Mouse (Mus musculus): ENCODE results near the gene Rhebl1. TPM values are rescaled to one million over a fixed set of nuclear protein-coding genes. Genes with fewer than 3 reads are reported as not detected.

The Rhebl1 gene
- total and polyA plus RNA-seq, 3 experiments, result 11.1 to 25.1 (median 17.6) TPM

- peak; percentile 100 for DNase-seq (ENCODE audit: extremely low read depth)
- Histone ChIP-seq H3K4me2 (ENCODE audit: insufficient read depth, low read depth, poor library complexity, severe bottlenecking) (peak within 1 kb of the TSS; percentile 78), H3K27ac (ENCODE audit: insufficient read depth, low read depth) (peak within 1 kb of the TSS; percentile 82), H3K4me3 (replicated peaks in 1 of 3; ENCODE audit: low read depth in 2 of 3, low read length in 2 of 3, poor library complexity in 1 of 3) (peak within 1 kb of the TSS; percentile 77 to 92 (median 86)), H3K27me3 (replicated peaks) (no peaks in the 10 kb centered on the region), H3K4me1 (ENCODE audit: control insufficient read depth in 1 of 2, insufficient read depth in 2 of 2) (peaks cover 5 to 25% of the 10 kb centered on the region in 2 experiments), H3K36me3 (replicated peaks in 1 of 2; ENCODE audit: control insufficient read depth in 1 of 2, insufficient read depth in 1 of 2, low read length in 1 of 2) (peaks cover 6 to 25% of the 10 kb centered on the region in 2 experiments), H3K9ac (ENCODE audit: insufficient read depth, low read depth) (peak within 1 kb of the TSS; percentile 79), H3K9me3 (replicated peaks; ENCODE audit: low read length) (no peaks in the 10 kb centered on the region), H3K79me2 (replicated peaks; ENCODE audit: control insufficient read depth, extremely low read depth, insufficient read depth, poor library complexity, severe bottlenecking) (peaks cover 12% of the 10 kb centered on the region; the same call in 1 of the 2 replicates)
- in situ Hi-C loops (cut with MboI; ENCODE audit: low pct_ligation_motif_present, low pct_unique_long_range_greater_than_20kb, low sequenced_read_pairs), result loop anchor here (5.0 kb wide), 1 partner anchor 1501 kb away; no protein-coding TSS in a partner anchor
- dilution Hi-C loops (cut with MboI; ENCODE audit: extremely low pct_ligation_motif_present, extremely low pct_unique_long_range_greater_than_20kb, low sequenced_read_pairs), result no loop called here
- TF ChIP-seq BHLHE40 (IDR thresholded peaks at IDR 0.05; ENCODE audit: low read depth, low read length) (peak; percentile 97), MAZ (IDR thresholded peaks at IDR 0.05; ENCODE audit: low read depth, low read length) (peak; percentile 78; the same call in 1 of the 2 replicates), RAD21 (IDR thresholded peaks at IDR 0.05; ENCODE audit: low read depth, low read length) (no peak; the same call in 1 of the 2 replicates), POLR2AphosphoS2 (IDR thresholded peaks at IDR 0.05; ENCODE audit: low read depth, low read length) (peak; percentile 78), POLR2A (IDR thresholded peaks at IDR 0.05; ENCODE audit: low read depth, low read length) (peak; percentile 83), KAT2A (IDR thresholded peaks at IDR 0.05; ENCODE audit: insufficient replicate concordance, low read length) (no peak), HCFC1 (IDR thresholded peaks at IDR 0.05; ENCODE audit: low read depth, low read length) (peak; percentile 76), PAX5 (IDR thresholded peaks at IDR 0.05; ENCODE audit: low read length) (no peak), CHD1 (IDR thresholded peaks at IDR 0.05; ENCODE audit: low read depth, low read length) (no peak), GABPA (IDR thresholded peaks at IDR 0.05; ENCODE audit: insufficient replicate concordance, low read depth, low read length) (no peak), MAX (IDR thresholded peaks at IDR 0.05; ENCODE audit: low read length) (peak; percentile 85), ETS1 (conservative IDR thresholded peaks at IDR 0.05; ENCODE audit: low read depth, low read length) (peak; percentile 82; the same call in 1 of the 2 replicates), ZC3H11A (IDR thresholded peaks at IDR 0.05; ENCODE audit: low read depth, low read length) (no peak), SIN3A (IDR thresholded peaks at IDR 0.05; ENCODE audit: low read length) (peak; percentile 90), ZMIZ1 (IDR thresholded peaks at IDR 0.05; ENCODE audit: low read depth, low read length) (no peak; the same call in 1 of the 2 replicates), NELFE (IDR thresholded peaks at IDR 0.05; ENCODE audit: low read depth, low read length) (peak; percentile 76), EP300 (IDR thresholded peaks at IDR 0.05; ENCODE audit: low read length) (no peak), USF1 (IDR thresholded peaks at IDR 0.05; ENCODE audit: low read depth, low read length) (no peak), SMC3 (IDR thresholded peaks at IDR 0.05; ENCODE audit: low read depth, low read length) (no peak), NRF1 (IDR thresholded peaks at IDR 0.05; ENCODE audit: low read depth, low read length) (peak; percentile 57; the same call in 1 of the 2 replicates), CHD2 (IDR thresholded peaks at IDR 0.05; ENCODE audit: low read length) (peak; percentile 83), E2F4 (IDR thresholded peaks at IDR 0.05; ENCODE audit: insufficient replicate concordance, low read depth, low read length) (peak; percentile 84; the same call in 1 of the 2 replicates), USF2 (conservative IDR thresholded peaks at IDR 0.05; ENCODE audit: low read depth, low read length) (no peak), TBP (conservative IDR thresholded peaks at IDR 0.05; ENCODE audit: low read depth, low read length) (peak; percentile 88), MXI1 (IDR thresholded peaks at IDR 0.05; ENCODE audit: low read depth, low read length) (peak; percentile 88), JUN (IDR thresholded peaks at IDR 0.05; ENCODE audit: insufficient read depth, low read depth, low read length) (peak; percentile 19; the same call in 1 of the 2 replicates), ZKSCAN1 (IDR thresholded peaks at IDR 0.05; ENCODE audit: borderline replicate concordance, low read depth, low read length) (no peak), MYC (IDR thresholded peaks at IDR 0.05; ENCODE audit: low read depth, low read length) (peak; percentile 95), MAFK (IDR thresholded peaks at IDR 0.05; ENCODE audit: insufficient replicate concordance, low read length) (no peak), JUND (conservative IDR thresholded peaks at IDR 0.05; ENCODE audit: low read depth, low read length) (no peak; the same call in 1 of the 2 replicates), ELF1 (IDR thresholded peaks at IDR 0.05; ENCODE audit: low read depth, low read length) (peak; percentile 100), MEF2A (IDR thresholded peaks at IDR 0.05; ENCODE audit: borderline replicate concordance, low read depth, low read length) (peak; percentile 30; the same call in 1 of the 2 replicates), UBTF (IDR thresholded peaks at IDR 0.05; ENCODE audit: low read depth, low read length) (peak; percentile 88; the same call in 1 of the 2 replicates), IRF4 (IDR thresholded peaks at IDR 0.05; ENCODE audit: low read depth, low read length) (peak; percentile 52; the same call in 1 of the 2 replicates), RCOR1 (conservative IDR thresholded peaks at IDR 0.05; ENCODE audit: low read depth, low read length) (0 out of 2 replicates have a peak, but pooled peaks have one; percentile 32), CTCF (conservative IDR thresholded peaks at IDR 0.05 in 1 of 2, IDR thresholded peaks at IDR 0.05 in 1 of 2; ENCODE audit: low read depth in 2 of 2, low read length in 2 of 2) (no peak), TCF12 (IDR thresholded peaks at IDR 0.05; ENCODE audit: low read depth, low read length) (peak; percentile 63; the same call in 1 of the 2 replicates)
These were observed 23.5 kb upstream of the Rhebl1 start, which contains the start of gene Lmbr1l for GRCm38 (mm10) chr15:98917538-98918498. Lmbr1l (minus strand) TSS chr15:98918231.
